Mouse (Mus musculus): ENCODE data around the gene S100a11. TPM values are rescaled to one million over a fixed set of nuclear protein-coding genes. Genes with fewer than 3 reads are reported as not detected.

S100a11 gene
- polyA plus RNA-seq, 1 experiment, result 0.24 TPM

DNA sequence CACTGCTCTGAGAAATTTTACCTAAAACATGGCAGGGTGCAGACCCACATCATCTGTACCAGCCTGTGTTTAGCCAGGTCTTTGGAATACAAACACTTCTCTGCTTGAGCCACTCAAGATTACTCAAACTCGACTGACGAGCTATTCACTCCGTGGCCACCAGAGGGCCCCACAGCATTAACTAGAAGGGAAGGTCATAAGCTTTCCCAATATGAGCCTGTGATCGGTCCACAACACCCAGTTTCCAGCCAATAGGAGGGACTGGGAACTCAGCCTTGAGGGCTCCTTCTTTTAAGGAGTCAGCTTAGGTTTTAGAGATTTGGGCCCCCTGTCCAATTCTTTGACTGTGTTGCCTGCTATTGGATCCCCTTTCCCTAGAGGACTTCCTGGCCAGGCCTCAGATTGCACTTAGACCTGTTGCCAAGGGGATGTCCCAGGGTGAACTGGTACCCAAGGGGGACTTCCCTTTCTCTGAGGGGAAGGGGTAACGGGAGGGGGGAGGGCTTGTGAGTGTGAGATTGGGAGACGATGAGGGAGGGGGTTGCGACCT is 26.9 kb downstream of the S100a11 start:
- H3K4me1 ChIP-seq (ENCODE audit: control insufficient read depth), result no peaks in the 10 kb centered on the region
- H3K4me3 ChIP-seq (replicated peaks), result no peak overlapping the region
- no peaks in the 10 kb centered on the region for H3K9me3 ChIP-seq (ENCODE audit: control insufficient read depth, low read length)
- H3K27me3 ChIP-seq (ENCODE audit: control insufficient read depth), result no peaks in the 10 kb centered on the region
- H3K36me3 ChIP-seq (ENCODE audit: control insufficient read depth), result no peaks in the 10 kb centered on the region
- TF ChIP-seq TAL1 (IDR thresholded peaks at IDR 0.05; ENCODE audit: low read length) (no peak), GATA1 (IDR thresholded peaks at IDR 0.05; ENCODE audit: low read length) (no peak)

GRCm38 (mm10) chr3:93547749-93548540 is 27.7 kb downstream of the S100a11 start:
- Histone ChIP-seq H3K36me3 (ENCODE audit: control insufficient read depth) (no peaks in the 10 kb centered on the region), H3K27me3 (ENCODE audit: control insufficient read depth) (no peaks in the 10 kb centered on the region), H3K4me1 (ENCODE audit: control insufficient read depth) (no peaks in the 10 kb centered on the region), H3K9me3 (ENCODE audit: control insufficient read depth, low read length) (no peaks in the 10 kb centered on the region), H3K4me3 (replicated peaks) (no peak overlapping the region)
- TF ChIP-seq TAL1 (IDR thresholded peaks at IDR 0.05; ENCODE audit: low read length), result no peak
- no peak for TF ChIP-seq GATA1 (IDR thresholded peaks at IDR 0.05; ENCODE audit: low read length)

- TF ChIP-seq TAL1 (IDR thresholded peaks at IDR 0.05; ENCODE audit: low read length), result no peak
- no peak for TF ChIP-seq GATA1 (IDR thresholded peaks at IDR 0.05; ENCODE audit: low read length)
- Histone ChIP-seq H3K4me1 (ENCODE audit: control insufficient read depth) (no peaks in the 10 kb centered on the region), H3K4me3 (replicated peaks) (no peak overlapping the region), H3K36me3 (ENCODE audit: control insufficient read depth) (no peaks in the 10 kb centered on the region), H3K27me3 (ENCODE audit: control insufficient read depth) (no peaks in the 10 kb centered on the region), H3K9me3 (ENCODE audit: control insufficient read depth, low read length) (no peaks in the 10 kb centered on the region)
Measured at GRCm38 (mm10) chr3:93548541-93549266, 28.4 kb downstream of the S100a11 start.

GRCm38 (mm10) chr3:93549986-93550385 is 29.7 kb downstream of the S100a11 start:
- H3K4me3 ChIP-seq (replicated peaks), result no peak overlapping the region
- no peak for TF ChIP-seq TAL1 (IDR thresholded peaks at IDR 0.05; ENCODE audit: low read length)
- TF ChIP-seq GATA1 (IDR thresholded peaks at IDR 0.05; ENCODE audit: low read length), result no peak

DNA sequence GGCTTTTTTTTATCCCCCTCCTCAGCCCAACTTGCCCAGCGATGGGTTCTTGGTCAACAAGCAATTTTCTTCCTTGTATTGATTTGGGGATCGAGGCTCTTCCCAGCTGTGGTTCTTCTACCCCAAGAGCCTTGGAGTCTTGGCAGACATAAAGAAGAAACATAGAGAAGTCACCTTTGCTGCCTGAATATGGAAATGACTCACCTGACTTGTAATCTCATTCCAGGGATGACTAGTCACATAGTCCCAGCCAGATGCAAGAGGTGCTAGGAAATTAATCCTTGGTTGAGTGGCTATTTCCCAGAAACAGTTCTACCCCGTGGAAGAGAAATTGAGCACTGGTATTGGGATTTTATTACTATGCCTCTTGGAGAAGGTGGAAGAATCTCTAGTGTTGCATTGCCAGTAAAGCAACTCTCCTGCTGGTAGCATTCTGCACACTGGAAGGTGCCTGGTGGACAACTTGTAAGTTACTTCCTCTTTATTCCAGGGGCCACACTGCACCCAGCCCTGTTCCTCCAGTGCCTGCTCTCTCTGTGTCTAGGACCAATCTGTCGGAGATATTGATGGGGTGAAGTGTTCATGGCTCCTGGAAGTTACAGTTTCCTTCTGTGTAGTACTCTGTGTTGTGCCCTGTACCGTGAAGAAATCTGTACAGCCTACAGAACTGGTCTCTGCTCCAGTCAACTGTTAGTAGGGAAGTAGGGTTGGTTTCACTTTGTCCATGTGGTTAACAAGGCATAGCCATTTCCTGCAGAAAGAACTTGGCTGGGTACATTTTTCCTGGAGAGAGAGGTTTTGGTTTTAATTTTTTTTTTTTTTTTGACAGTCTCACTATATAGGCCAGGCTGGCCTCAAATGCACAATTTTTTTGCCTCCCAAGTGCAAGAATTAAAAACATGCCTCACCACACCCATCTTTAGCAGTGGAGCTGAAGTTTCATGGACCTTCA is 31.9 kb downstream of the S100a11 start:
- Histone ChIP-seq H3K4me3 (replicated peaks) (no peak overlapping the region), H3K36me3 (ENCODE audit: control insufficient read depth) (no peaks in the 10 kb centered on the region)

More at GRCm38 (mm10) chr3:93549986-93550385, 29.7 kb downstream of the S100a11 start:
- Histone ChIP-seq H3K27me3 (ENCODE audit: control insufficient read depth) (no peaks in the 10 kb centered on the region), H3K4me1 (ENCODE audit: control insufficient read depth) (peaks cover 6% of the 10 kb centered on the region), H3K9me3 (ENCODE audit: control insufficient read depth, low read length) (no peaks in the 10 kb centered on the region), H3K36me3 (ENCODE audit: control insufficient read depth) (no peaks in the 10 kb centered on the region)

DNA sequence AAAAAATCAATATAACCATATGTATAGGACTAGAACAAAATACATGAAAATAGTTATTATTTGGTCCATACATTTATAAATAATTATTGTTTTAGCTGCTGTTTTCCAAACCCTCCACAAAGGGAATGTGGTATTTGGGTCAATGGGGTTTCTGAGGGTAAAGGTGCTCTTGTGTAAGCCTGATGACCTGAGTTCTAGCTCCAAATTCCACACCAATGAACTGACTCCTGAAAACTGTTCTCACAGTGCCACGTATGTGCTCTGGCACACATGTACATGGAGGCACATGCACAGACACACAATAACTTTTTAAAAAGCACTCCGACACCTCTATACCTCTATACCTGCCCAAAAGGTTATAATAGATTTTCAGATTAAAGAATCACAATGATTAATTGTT is 33.0 kb downstream of the S100a11 start:
- TF ChIP-seq GATA1 (IDR thresholded peaks at IDR 0.05; ENCODE audit: low read length), result no peak
- TF ChIP-seq TAL1 (IDR thresholded peaks at IDR 0.05; ENCODE audit: low read length), result no peak
- Histone ChIP-seq H3K4me3 (replicated peaks) (no peak overlapping the region), H3K9me3 (ENCODE audit: control insufficient read depth, low read length) (no peaks in the 10 kb centered on the region), H3K4me1 (ENCODE audit: control insufficient read depth) (peaks cover 17% of the 10 kb centered on the region), H3K36me3 (ENCODE audit: control insufficient read depth) (no peaks in the 10 kb centered on the region), H3K27me3 (ENCODE audit: control insufficient read depth) (peaks cover 7% of the 10 kb centered on the region)

More for the DNA sequence above, 31.9 kb downstream of the S100a11 start:
- TF ChIP-seq TAL1 (IDR thresholded peaks at IDR 0.05; ENCODE audit: low read length), result no peak
- no peak for TF ChIP-seq GATA1 (IDR thresholded peaks at IDR 0.05; ENCODE audit: low read length)
- Histone ChIP-seq H3K9me3 (ENCODE audit: control insufficient read depth, low read length) (no peaks in the 10 kb centered on the region), H3K27me3 (ENCODE audit: control insufficient read depth) (peaks cover 7% of the 10 kb centered on the region), H3K4me1 (ENCODE audit: control insufficient read depth) (peaks cover 17% of the 10 kb centered on the region)

DNA sequence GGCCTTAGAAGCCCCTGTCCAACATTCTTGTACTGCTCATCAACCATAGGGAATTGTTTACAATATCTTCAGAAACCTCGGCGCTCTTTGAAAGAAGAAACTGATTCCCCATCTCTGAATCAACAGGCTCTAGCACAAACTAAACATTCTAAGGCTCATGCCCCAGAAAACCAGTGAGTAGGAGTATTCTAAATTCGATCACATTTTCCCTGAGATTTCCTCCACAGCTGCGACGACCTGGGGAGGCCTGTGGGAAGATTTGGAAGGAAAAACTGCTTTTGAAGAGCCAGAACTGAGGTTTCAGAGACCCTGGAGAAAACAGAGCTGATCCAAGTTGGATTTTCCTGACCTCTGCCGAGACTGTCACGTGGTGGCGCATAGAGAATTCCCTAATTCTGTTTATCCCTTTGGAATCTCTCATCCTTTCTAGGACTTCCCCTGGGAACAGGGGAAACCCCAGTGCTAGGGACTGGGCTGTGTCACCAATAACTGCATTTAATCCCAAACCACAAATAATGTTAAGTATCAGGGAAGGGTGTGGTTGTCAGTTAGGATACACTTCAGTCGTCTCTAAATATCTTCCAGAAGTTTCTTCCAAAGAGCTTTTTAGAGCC is 33.6 kb downstream of the S100a11 start:
- peaks cover 7% of the 10 kb centered on the region for H3K27me3 ChIP-seq (ENCODE audit: control insufficient read depth)
- H3K4me3 ChIP-seq (replicated peaks), result no peak overlapping the region
- no peaks in the 10 kb centered on the region for H3K9me3 ChIP-seq (ENCODE audit: control insufficient read depth, low read length)
- H3K36me3 ChIP-seq (ENCODE audit: control insufficient read depth), result no peaks in the 10 kb centered on the region
- no peak for TF ChIP-seq TAL1 (IDR thresholded peaks at IDR 0.05; ENCODE audit: low read length)
- TF ChIP-seq GATA1 (IDR thresholded peaks at IDR 0.05; ENCODE audit: low read length), result no peak
- H3K4me1 ChIP-seq (ENCODE audit: control insufficient read depth), result peaks cover 17% of the 10 kb centered on the region

DNA sequence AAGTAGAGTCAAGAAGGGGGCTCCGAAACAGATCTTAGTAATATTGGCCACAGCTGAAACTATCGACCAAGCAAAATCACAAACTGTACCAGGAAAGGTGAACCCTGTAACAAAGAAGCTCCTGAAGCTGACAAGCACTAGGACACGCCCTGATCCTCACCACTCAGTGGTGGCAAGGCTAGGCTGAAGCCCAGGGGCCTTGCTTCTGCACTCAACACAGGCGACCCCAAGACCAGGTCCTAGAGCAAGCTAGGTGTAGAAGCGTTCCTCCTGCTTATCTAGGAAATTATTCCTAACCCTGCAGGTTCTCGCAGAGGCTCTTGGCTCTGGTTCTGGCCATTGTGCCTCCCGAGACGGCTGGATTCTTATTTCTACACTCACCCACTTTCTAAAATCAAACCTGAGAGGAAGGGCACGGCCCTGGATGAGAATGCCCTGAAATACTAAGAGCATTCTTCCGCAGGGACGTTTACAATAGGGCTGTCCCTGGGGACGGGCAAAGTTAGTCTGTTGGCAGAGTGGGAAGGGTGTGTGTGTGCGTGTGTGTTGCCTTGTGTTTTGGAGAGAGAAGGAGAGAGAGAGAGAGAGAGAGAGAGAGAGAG is 34.2 kb downstream of the S100a11 start:
- Histone ChIP-seq H3K4me1 (ENCODE audit: control insufficient read depth) (peaks cover 17% of the 10 kb centered on the region), H3K9me3 (ENCODE audit: control insufficient read depth, low read length) (no peaks in the 10 kb centered on the region), H3K27me3 (ENCODE audit: control insufficient read depth) (peaks cover 7% of the 10 kb centered on the region), H3K36me3 (ENCODE audit: control insufficient read depth) (no peaks in the 10 kb centered on the region), H3K4me3 (replicated peaks) (no peak overlapping the region)
- TF ChIP-seq TAL1 (IDR thresholded peaks at IDR 0.05; ENCODE audit: low read length), result no peak
- no peak for TF ChIP-seq GATA1 (IDR thresholded peaks at IDR 0.05; ENCODE audit: low read length)

Data from erythroblast, embryonic 14.5 days (primary cell).